Mouse (Mus musculus) heart, postnatal 0 days (tissue): Measurements from ENCODE around the gene Fxn.

Source experiments
- CTCF ChIP-seq: IDR thresholded peaks from 2 replicates; pipeline ENCODE4 v1.5.1; 2016; ENCODE audit warnings: antibody characterized with exemption, control low read depth, low read depth
- EP300 ChIP-seq: IDR thresholded peaks from 2 replicates; pipeline ENCODE4 v1.6.1; 2016; ENCODE audit warnings: antibody characterized with exemption, low read depth

DNA sequence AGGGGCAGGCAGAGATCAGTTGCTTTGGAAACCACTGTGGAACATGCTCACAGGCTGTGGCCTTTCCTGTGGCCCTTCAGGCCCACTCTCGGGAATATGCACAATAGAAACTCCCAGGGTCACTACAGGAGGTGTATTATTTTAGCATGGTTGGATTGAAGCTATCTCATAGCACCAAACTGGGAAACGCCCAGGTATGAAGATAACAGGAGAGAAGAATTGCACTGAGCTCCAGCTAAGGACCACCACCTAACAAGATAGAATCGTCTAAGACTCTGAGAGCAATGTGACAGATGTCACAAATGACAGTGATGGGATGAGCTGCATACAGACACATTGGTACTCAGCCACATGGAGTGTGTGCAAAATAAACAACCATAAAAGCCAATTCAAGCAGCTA, 6.1 kb downstream of the Fxn start:
- TF ChIP-seq CTCF (no peak), EP300 (no peak)
